Mouse (Mus musculus) cerebellum, adult 8-10 months (tissue): Measurements from ENCODE around the gene H2-T24.
"Not testable (repeated sequence)": the region's sequence is repeated elsewhere in the genome, so short reads cannot be mapped to it uniquely, and the experiment has no call there.

Experiments used
- DNase-seq: peaks from one replicate; pipeline ENCODE4 v3.0.0; 2022

Gene H2-T24

GRCm38 (mm10) chr17:36023710-36024654, 3.6 kb upstream of the H2-T24 start:
- no peak for DNase-seq

GRCm38 (mm10) chr17:36022922-36023321, 2.6 kb upstream of the H2-T24 start:
- DNase-seq = no peak

GRCm38 (mm10) chr17:36022098-36022497, 1.7 kb upstream of the H2-T24 start:
- no peak for DNase-seq

GRCm38 (mm10) chr17:36021309-36021708, 949 bp upstream of the H2-T24 start:
- DNase-seq = no peak

GRCm38 (mm10) chr17:36019519-36019918, 841 bp downstream of the H2-T24 start:
- DNase-seq = no peak

- no peak for DNase-seq
Measured at GRCm38 (mm10) chr17:36018979-36019378, 1.4 kb downstream of the H2-T24 start.

GRCm38 (mm10) chr17:36017046-36017445, 3.3 kb downstream of the H2-T24 start:
- no peak for DNase-seq

- DNase-seq = no peak
Measured at GRCm38 (mm10) chr17:36014977-36015376, 5.4 kb downstream of the H2-T24 start.

- not testable (repeated sequence) for DNase-seq
Measured at GRCm38 (mm10) chr17:36004409-36004808, 16.0 kb downstream of the H2-T24 start.

GRCm38 (mm10) chr17:36003331-36003730, 17.0 kb downstream of the H2-T24 start:
- no peak for DNase-seq

- no peak for DNase-seq
Measured at GRCm38 (mm10) chr17:36001966-36002365, 18.4 kb downstream of the H2-T24 start.

- DNase-seq = no peak
Measured at GRCm38 (mm10) chr17:36001121-36001897, 19.1 kb downstream of the H2-T24 start.

GRCm38 (mm10) chr17:36000349-36000748, 20.0 kb downstream of the H2-T24 start:
- DNase-seq = no peak

- DNase-seq = no peak
Measured at GRCm38 (mm10) chr17:35999356-35999755, 21.0 kb downstream of the H2-T24 start.

- DNase-seq = no peak
Measured at GRCm38 (mm10) chr17:35998545-35999305, 21.6 kb downstream of the H2-T24 start.

GRCm38 (mm10) chr17:35997713-35998510, 22.4 kb downstream of the H2-T24 start:
- no peak for DNase-seq

GRCm38 (mm10) chr17:35996949-35997348, 23.4 kb downstream of the H2-T24 start:
- DNase-seq = peak; percentile 97

GRCm38 (mm10) chr17:35994879-35995240, 25.5 kb downstream of the H2-T24 start:
- DNase-seq = no peak

GRCm38 (mm10) chr17:35994175-35994878, 26.0 kb downstream of the H2-T24 start:
- peak; percentile 75 for DNase-seq

- DNase-seq = peak; percentile 73
Measured at GRCm38 (mm10) chr17:35993675-35994074, 26.7 kb downstream of the H2-T24 start.

GRCm38 (mm10) chr17:35991781-35992180, 28.6 kb downstream of the H2-T24 start:
- DNase-seq = no peak

- DNase-seq = no peak
Measured at GRCm38 (mm10) chr17:35981776-35982175, 38.6 kb downstream of the H2-T24 start.
